Mouse (Mus musculus) left cerebral cortex, adult 9 months (tissue): Measurements from ENCODE around the gene Gm43552.
"Not testable (repeated sequence)": the region's sequence is repeated elsewhere in the genome, so short reads cannot be mapped to it uniquely, and the experiment has no call there.

Experiments
- DNase-seq, 2 experiments: peaks; one replicate each; pipeline ENCODE4 v3.0.0; 2022; ENCODE audit warnings: low spot score in 2 of 2

The Gm43552 gene

DNA sequence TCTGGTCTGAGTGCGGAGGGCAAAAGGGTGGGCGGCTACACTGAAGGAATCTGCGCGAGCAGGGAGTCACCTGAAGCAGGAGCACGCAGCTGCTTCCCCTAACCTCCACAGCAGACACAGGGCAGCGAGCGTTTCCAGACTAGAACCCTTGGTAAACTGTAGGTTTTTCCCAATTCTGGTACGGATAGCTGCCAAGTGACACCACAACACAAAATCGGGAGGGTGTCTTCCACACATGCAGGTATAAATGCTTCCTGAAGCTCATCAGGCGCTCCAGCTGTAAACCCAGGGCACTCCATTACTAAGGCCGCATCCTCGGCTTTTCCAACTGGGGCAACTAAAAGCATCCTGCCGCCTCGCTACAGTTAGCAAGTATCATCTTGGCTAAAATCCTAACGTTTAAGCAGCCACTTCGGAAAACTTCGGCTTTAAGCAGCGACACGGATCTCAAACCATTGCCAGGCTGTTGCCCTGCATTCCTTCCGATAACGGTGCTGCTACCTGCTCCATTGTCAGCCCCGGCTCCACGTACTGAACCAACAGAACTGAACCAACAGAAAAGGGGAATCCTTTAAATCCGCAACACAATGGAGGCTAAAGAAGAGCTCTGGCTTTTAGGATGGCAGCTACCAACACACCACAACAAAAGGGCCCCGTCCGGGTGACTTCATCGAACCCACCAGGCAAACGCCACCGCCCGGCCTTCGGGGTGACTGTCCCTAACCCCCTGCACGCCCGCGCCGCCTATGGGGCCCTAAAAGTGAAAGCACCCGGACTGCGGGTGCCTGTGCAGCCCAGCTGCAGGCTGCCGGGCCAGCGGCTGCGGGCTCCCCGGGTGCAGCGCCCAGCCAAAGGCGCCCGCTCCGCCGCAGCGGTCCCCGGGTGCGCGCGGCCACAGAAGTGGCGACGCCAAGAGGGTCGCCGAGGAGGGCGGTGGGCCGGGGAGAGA, 592 bp downstream of the Gm43552 start:
- peak in 1 of 2 experiments; percentile 65 for DNase-seq

DNA sequence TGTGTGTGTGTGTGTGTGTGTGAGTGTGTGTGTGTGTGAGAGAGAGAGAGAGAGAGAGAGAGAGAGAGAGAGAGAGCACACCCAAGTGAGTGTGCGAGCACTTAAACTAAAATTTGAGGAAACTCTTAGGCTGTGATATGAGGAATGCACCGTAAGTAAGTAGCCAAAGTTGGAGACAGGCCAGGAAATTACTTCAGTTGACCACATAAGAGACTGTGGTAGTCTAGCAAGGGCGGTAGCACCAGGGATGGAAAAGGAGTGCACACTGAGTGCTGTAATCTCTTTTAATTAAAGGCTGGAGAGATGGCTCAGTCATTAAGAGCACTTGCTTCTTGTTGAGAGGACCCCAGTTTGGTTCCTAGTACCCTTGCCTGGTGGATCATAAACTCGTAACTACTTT, 2.8 kb downstream of the Gm43552 start:
- no peak for DNase-seq

DNA sequence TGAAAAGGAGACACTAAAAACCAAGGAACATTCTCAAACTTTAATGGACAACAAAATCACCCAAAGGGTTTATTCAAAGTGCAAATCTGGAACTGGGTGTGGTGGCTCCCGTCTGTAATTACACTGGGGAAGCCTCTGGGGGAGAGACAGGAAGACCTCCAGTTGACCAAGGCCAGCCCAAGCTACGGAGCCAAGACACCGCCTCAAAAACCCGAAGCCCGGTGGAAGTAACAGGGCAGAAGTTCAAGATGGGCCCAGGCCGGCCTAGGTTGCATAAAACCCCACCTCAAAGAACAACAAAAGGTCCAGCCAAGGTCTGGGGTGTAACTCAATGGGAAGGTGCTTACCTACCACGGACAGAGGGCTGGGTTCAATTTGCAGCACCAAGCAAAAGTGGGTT, 3.9 kb downstream of the Gm43552 start:
- DNase-seq: no peak

DNA sequence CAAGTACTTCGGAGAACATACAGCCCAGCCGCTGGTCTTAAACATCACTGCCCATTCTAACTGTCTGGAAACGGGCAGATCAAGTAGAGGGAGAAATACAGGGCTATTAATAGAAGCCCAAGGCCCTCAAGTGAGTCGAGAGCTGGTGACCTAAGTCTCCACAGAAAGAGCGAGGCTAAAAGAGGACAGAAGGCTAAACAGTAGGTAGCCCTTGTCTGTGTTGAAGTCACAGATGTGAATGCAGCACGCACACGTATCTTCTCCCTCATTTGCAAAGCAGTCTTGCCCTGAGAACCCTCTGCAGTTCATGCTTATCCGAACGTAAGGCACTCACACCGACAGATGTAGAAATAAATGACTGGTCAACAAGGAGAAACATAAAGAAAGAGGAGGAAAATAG, 5.3 kb downstream of the Gm43552 start:
- DNase-seq: no peak

- DNase-seq: no peak
Measured at GRCm38 (mm10) chr5:65486514-65486913, 6.1 kb downstream of the Gm43552 start.

- no peak for DNase-seq
Measured at GRCm38 (mm10) chr5:65482996-65483395, 9.6 kb downstream of the Gm43552 start.

DNA sequence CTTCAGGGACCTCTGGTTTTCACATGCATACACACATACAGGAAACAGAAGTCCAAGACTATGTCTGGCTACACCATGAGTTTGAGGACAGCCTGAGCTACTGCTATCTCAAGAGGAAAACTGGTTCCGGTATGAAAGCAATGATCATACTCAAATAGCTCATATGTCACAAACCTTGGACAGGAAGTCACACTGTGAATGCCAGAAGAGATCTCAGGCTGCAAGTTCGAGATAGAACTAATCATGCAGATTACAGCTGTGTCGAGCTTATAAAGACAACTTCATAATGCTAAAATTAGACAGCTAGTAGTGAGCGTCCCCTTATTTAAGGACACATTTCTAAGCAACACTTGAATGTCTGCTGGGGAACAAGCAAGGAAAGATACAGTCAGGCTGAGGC, 12.1 kb downstream of the Gm43552 start:
- no peak for DNase-seq

- no peak for DNase-seq
Measured at GRCm38 (mm10) chr5:65479681-65480445, 12.8 kb downstream of the Gm43552 start.

DNA sequence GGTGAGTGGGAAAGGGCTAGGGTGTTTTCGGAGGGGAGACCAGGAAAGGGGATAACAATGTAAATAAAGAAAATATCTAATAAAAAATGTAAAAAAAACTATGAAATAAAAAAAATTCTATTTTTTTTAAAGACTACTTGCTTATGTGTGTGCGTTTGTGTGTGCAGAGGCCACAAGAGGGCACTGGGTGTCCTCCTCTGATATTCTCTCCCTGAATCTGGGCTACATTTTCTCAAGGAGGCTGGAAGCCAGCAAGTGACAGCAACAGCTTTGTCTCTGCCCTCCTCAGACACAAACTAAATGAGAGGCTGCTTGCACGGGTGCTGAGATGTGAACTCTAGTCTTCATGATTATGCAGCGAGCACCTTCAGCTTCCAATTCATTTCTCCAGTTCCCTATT, 14.4 kb downstream of the Gm43552 start:
- no peak for DNase-seq

- not testable (repeated sequence) for DNase-seq
Measured at GRCm38 (mm10) chr5:65476739-65477138, 15.9 kb downstream of the Gm43552 start.

GRCm38 (mm10) chr5:65475806-65476205, 16.8 kb downstream of the Gm43552 start:
- no peak for DNase-seq

- peak in 1 of 2 experiments; percentile 49 for DNase-seq
Measured at GRCm38 (mm10) chr5:65469766-65470165, 22.9 kb downstream of the Gm43552 start.

DNA sequence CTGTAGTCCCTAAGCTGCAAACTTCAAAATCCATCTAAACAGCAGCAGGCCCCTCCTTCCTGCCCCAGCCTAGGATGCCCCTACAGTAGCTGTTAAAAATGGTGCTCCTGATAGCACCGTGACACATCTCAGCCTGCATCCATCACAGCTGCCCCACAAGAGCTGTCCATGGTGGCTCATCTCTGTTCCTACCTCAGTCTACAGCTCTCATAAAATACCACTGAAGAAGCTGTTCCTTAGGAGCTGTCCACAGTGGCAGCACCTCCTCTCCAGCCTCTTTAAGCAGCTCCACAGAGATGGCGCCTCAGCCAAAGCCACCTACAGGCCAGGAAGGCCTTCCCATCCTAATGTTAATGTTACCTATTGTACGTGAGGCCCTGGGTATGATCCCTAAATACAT, 25.7 kb downstream of the Gm43552 start:
- DNase-seq: no peak

DNA sequence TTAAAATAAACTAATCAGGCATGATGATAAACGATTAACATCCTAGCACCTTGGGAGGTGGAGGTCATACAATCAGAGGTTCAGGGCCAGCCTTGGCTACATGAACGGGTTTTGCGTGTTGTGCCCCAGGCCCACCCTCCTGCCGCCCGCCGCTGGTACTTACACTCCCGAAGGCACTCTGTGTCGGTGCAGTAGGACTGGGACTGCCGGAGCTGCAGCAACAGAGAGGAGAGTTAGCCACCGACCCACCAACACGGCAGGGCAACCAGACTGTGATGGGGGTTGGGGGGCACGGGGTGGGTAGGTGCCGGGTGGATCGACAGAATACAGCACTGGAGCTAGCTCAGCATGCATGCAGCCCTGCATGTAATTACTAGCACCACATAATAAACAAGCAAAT, 32.3 kb downstream of the Gm43552 start:
- no peak for DNase-seq

GRCm38 (mm10) chr5:65459454-65459853, 33.2 kb downstream of the Gm43552 start:
- DNase-seq: no peak

- DNase-seq: no peak
Measured at GRCm38 (mm10) chr5:65457846-65458245, 34.8 kb downstream of the Gm43552 start.

- no peak for DNase-seq
Measured at GRCm38 (mm10) chr5:65457086-65457827, 35.4 kb downstream of the Gm43552 start.

- DNase-seq: no peak
Measured at GRCm38 (mm10) chr5:65454771-65455170, 37.9 kb downstream of the Gm43552 start.

GRCm38 (mm10) chr5:65448941-65449340, 43.7 kb downstream of the Gm43552 start:
- DNase-seq: no peak

DNA sequence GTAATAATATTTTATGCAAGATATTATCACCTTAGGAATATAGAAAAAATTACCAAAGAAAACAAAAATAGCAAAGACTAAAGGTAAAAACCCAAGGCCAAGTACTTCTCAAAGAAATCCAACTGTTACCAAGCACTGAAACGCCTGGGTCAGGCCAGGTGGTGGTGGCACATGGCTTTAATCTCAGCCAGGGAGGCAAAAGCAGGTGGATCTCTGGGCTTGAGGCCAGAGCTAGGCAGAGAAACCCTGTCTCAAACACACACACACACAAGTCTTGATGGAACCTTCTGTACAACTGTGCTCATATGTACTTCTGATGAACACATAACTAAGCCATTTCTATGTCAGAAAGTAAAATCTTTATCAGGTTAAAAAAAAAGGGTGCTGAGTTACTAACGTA, 44.8 kb downstream of the Gm43552 start:
- no peak for DNase-seq

GRCm38 (mm10) chr5:65446756-65447155, 45.9 kb downstream of the Gm43552 start:
- no peak for DNase-seq

DNA sequence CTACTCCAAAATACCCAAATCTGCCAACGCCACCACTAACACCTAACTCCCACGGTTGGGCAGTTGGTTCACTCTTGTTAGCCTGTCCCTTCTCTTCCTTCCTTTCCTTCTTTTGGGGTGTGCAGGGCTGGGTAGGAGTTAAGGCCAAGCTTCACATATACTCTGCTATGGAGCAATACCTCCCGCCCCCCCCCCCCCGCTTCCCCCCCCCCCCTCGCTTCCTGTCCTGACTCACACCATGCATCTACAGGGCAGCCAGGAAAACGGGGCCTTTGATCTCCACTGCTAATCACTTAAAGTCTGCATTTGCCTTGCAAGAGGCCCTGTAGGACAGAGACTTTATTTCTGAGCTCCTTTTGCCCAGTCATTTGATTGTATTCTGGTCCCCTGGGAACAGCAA, 47.7 kb downstream of the Gm43552 start:
- no peak for DNase-seq
